Mouse (Mus musculus): ENCODE results near the gene Gm48552.

DNA sequence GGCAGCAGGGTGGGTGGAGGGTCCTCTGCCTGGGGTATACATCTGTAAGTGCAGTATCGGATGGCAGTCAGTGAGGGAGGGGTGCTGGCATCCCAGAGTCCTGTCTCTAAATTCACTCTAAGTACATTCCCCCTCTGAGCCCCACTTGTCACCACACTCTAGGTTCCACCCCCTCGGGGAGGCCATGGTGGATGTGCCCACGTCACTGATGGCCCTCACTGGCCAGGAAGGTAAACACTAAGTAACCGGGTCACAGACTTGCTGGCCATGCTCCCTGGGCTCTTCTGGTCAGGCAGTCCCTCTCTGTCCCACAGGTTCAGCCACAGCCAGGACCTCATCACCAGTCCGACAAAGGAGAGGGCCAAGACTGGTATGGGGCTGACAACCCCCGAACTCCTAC, 33.4 kb downstream of the Gm48552 start:
- TF ChIP-seq CTCF (conservative IDR thresholded peaks at IDR 0.05 in 1 of 2, IDR thresholded peaks at IDR 0.05 in 1 of 2; ENCODE audit: low read depth in 2 of 2, low read length in 2 of 2) = no peak
- no peak for TF ChIP-seq EP300 (IDR thresholded peaks at IDR 0.05; ENCODE audit: low read length)
- no peak for TF ChIP-seq POLR2A (IDR thresholded peaks at IDR 0.05; ENCODE audit: low read depth, low read length)
- TF ChIP-seq CHD1 (IDR thresholded peaks at IDR 0.05; ENCODE audit: low read depth, low read length) = no peak
- no peak for TF ChIP-seq MEF2A (IDR thresholded peaks at IDR 0.05; ENCODE audit: borderline replicate concordance, low read depth, low read length)
- no peak for TF ChIP-seq RAD21 (IDR thresholded peaks at IDR 0.05; ENCODE audit: low read depth, low read length)
- TF ChIP-seq ETS1 (conservative IDR thresholded peaks at IDR 0.05; ENCODE audit: low read depth, low read length) = no peak
- TF ChIP-seq KAT2A (IDR thresholded peaks at IDR 0.05; ENCODE audit: insufficient replicate concordance, low read length) = no peak
- TF ChIP-seq MAFK (IDR thresholded peaks at IDR 0.05; ENCODE audit: insufficient replicate concordance, low read length) = no peak
- no peak for TF ChIP-seq CHD2 (IDR thresholded peaks at IDR 0.05; ENCODE audit: low read length)
